Mouse (Mus musculus) hindbrain, postnatal 0 days (tissue): ENCODE results near the gene Six2. TPM values are rescaled to one million over a fixed set of nuclear protein-coding genes. Genes with fewer than 3 reads are reported as not detected.

Experiments
- ATAC-seq: fragments of 200-750 bp; cut with Nextera tagmentation; 2 replicates; pipeline ENCODE4 v1.8.0; 2017; ENCODE audit warnings: mild to moderate bottlenecking, moderate TSS enrichment, moderate library complexity
- DNase-seq: peaks from one replicate; pipeline ENCODE4 v3.0.0-alpha.2; 2015; ENCODE audit warnings: low spot score
- H3K27ac ChIP-seq: fragments of 300-500 bp; sonication (generic); 2 replicates; pipeline ENCODE4 v1.5.1; 2014; ENCODE audit warnings: mild to moderate bottlenecking
- H3K27me3 ChIP-seq: fragments of 300-500 bp; sonication (generic); 2 replicates; pipeline ENCODE4 v1.6.1; 2014; ENCODE audit warnings: low read length, mixed read lengths; ENCODE audit not compliant: insufficient read depth
- H3K36me3 ChIP-seq: fragments of 300-500 bp; sonication (generic); 2 replicates; pipeline ENCODE4 v1.6.1; 2014; ENCODE audit warnings: low read length, mixed read lengths; ENCODE audit not compliant: insufficient read depth
- H3K4me1 ChIP-seq: fragments of 300-500 bp; sonication (generic); 2 replicates; pipeline ENCODE4 v1.6.1; 2014; ENCODE audit warnings: antibody characterized with exemption, low read length, mixed read lengths; ENCODE audit not compliant: insufficient read depth
- H3K4me2 ChIP-seq: fragments of 300-500 bp; sonication (generic); 2 replicates; pipeline ENCODE4 v1.6.1; 2014; ENCODE audit warnings: low read depth, mild to moderate bottlenecking, low read length, moderate library complexity, mixed read lengths
- H3K4me3 ChIP-seq: fragments of 300-500 bp; sonication (generic); 2 replicates; pipeline ENCODE4 v1.5.1; 2014; ENCODE audit warnings: low read length
- H3K9ac ChIP-seq: fragments of 300-500 bp; sonication (generic); replicated peaks from 2 replicates; pipeline ENCODE4 v1.6.1; 2014; ENCODE audit warnings: mild to moderate bottlenecking, low read length, moderate library complexity, mixed read lengths
- H3K9me3 ChIP-seq: fragments of 300-500 bp; sonication (generic); 2 replicates; pipeline ENCODE4 v1.6.1; 2016; ENCODE audit warnings: low read length, mixed read lengths
- CTCF ChIP-seq: IDR thresholded peaks from 2 replicates; pipeline ENCODE4 v1.5.1; 2016; ENCODE audit warnings: antibody characterized with exemption, control low read depth, low read depth
- WGBS: fragments of 180-500 bp; shearing (Covaris S2); extraction: QIAGEN DNeasy Blood & Tissue Kit; methylation state at CpG from one replicate; pipeline ENCODE4 v1.1.7; 2014; 5-methylcytosine and 5-hydroxymethylcytosine counted together
- polyA plus RNA-seq: library from polyadenylated mRNA; unstranded; fragments of >200 nt; fragmentation: Nextera tagmentation; extraction: Ambion mirVana; gene quantifications from 2 replicates; pipeline ENCODE4 v1.2.1, GENCODE M21; 2015
- total RNA-seq: library from RNA; depleted of rRNA; stranded (reverse); fragments of >200 nt; gene quantifications from 2 replicates; pipeline ENCODE4 v1.2.3, GENCODE M21; 2014

Six2 gene
- total and polyA plus RNA-seq, 2 experiments from 2014 or later, result 0.42 to 0.51 TPM

DNA sequence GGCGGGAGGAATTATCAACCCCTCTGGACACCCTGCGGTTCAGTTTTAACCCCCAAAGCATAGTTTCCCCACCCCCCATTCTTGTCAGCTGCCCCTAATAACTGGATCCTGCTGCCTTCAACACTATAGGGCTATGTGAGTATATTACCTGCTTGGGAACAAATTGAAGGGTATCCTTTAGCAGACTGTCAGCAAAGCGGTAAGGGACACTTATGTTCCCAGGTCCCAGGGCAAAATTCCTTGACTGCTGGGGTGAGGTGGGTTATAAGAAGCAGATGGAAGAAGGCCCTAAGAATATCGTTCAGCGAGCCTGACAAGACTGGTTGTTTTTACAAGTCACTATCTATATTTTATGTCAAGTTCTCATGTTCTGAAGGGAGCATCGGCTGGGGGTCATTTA, 6.3 kb downstream of the Six2 start:
- ATAC-seq, result no peak
- no peak overlapping the region for H3K4me2 ChIP-seq
- H3K9ac ChIP-seq, result no peak overlapping the region
- H3K4me3 ChIP-seq, result no peak overlapping the region
- H3K4me1 ChIP-seq, result no peaks in the 10 kb centered on the region; the same call in 1 of the 2 replicates
- no peak for DNase-seq
- H3K36me3 ChIP-seq, result no peaks in the 10 kb centered on the region
- no peak overlapping the region for H3K27ac ChIP-seq
- H3K9me3 ChIP-seq, result no peaks in the 10 kb centered on the region
- WGBS, result 10% methylated on average over 6 of the region's 6 CpGs
- peaks cover 98% of the 10 kb centered on the region for H3K27me3 ChIP-seq
- no peak for TF ChIP-seq CTCF

DNA sequence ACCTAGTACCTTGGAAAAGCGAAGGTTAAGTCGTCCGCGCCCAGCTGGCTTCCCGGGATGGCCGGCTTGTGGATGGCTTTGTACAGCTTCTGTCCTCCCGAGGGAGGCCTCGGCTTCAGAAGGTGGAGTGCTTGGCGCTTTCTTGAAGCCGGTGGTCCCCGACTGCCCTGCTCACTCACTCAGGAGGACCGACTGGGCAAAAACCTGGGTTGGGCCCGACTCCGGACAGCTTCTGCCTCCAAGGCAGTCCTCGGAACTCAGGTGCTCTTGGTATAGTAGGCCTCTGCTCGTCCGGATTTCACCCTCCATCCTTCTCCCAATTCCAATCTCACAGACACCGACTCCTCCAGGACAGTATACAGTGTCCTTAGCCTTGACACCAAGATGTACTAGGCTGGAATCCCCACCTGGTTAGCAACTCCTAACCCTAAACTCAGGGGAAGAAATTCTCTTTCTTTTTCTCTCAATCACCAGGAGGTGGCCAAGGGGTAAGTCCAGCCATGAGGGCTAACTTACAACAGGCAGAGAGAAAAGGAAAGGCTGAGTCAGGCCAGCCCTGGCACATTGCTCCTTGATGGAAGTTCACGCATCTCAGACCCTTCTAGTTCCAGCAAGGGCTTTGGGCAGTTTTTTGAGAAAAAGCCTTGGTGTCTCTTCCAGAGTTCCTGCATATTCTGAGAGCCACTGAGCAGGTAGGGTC, 7.1 kb downstream of the Six2 start:
- Histone ChIP-seq H3K27me3 (peaks cover 98% of the 10 kb centered on the region), H3K9me3 (no peaks in the 10 kb centered on the region), H3K4me1 (no peaks in the 10 kb centered on the region; the same call in 1 of the 2 replicates), H3K4me3 (no peak overlapping the region), H3K9ac (no peak overlapping the region), H3K4me2 (no peak overlapping the region), H3K27ac (no peak overlapping the region), H3K36me3 (no peaks in the 10 kb centered on the region)
- ATAC-seq (no peak), DNase-seq (no peak)
- 5% methylated on average over 19 of the region's 19 CpGs for WGBS
- TF ChIP-seq CTCF, result no peak

DNA sequence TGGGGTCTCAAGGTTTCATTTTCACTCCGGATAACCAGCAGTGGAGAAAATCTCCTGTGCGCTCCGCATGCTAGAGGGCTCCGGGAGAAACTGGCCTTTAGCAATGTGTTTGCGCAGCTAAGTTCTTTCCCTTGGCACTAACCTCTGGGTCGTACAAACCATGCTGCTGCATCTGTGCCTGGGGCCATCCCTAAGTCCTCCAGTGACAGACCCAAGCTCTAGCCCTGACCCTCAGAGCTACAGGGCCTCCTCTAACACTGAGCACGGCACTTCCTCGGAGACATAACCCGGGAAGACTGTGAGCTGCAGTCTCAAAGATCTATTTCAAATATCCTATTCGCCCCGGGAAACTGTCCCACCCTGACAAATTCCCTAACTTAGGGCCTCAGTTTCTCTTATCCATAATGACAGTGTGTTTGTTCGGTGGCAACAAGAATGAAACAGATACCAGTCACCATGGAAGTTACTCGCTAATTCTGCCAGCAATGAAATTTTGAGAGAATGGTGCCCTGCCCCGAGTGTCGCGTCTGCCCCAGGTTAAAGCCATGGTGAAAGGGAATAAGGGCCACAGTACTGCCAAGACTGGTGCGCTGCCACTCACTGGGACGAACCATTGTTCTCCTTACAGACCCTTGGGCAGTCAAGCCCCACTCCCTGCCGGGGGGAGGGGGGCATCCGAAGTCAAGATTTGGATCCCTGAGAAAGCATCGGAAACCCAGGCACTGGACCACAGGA, 7.8 kb downstream of the Six2 start:
- Histone ChIP-seq H3K36me3 (no peaks in the 10 kb centered on the region), H3K9ac (no peak overlapping the region), H3K9me3 (no peaks in the 10 kb centered on the region), H3K4me3 (peak overlapping the region; percentile 18), H3K27ac (no peak overlapping the region), H3K4me2 (peak overlapping the region; percentile 31), H3K4me1 (no peaks in the 10 kb centered on the region; the same call in 1 of the 2 replicates), H3K27me3 (peaks cover 92% of the 10 kb centered on the region)
- ATAC-seq (no peak), DNase-seq (no peak)
- no peak for TF ChIP-seq CTCF
- WGBS, result 2% methylated on average over 21 of the region's 21 CpGs

DNA sequence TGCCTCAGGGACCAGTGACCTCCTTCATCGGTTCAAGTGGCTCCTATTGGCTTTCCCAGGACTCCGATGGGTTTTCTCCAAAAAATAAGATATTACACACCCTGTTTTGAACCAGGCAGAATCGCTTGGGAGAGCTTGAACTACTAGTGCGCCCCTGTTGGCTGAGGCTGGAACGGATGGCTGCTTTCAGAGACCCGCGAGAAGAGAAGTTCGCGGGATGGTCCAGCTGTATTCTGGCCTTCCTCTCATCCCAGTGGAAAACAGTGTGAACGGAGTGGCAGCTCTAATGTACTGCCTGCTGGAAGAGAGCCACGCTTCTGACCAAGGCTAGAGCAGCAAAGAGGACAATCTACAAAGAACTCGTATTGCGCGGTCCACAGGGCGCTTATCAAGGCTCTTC, 8.4 kb downstream of the Six2 start:
- Histone ChIP-seq H3K4me3 (peak overlapping the region; percentile 18), H3K9me3 (no peaks in the 10 kb centered on the region), H3K27me3 (peaks cover 87% of the 10 kb centered on the region), H3K27ac (no peak overlapping the region), H3K4me1 (no peaks in the 10 kb centered on the region; the same call in 1 of the 2 replicates), H3K4me2 (peak overlapping the region; percentile 31), H3K9ac (no peak overlapping the region), H3K36me3 (no peaks in the 10 kb centered on the region)
- peak; percentile 58 for TF ChIP-seq CTCF
- WGBS, result 1% methylated on average over 15 of the region's 15 CpGs
- 0 out of 2 replicates have a peak, but pooled peaks have one; percentile 21 for ATAC-seq
- peak; percentile 42 for DNase-seq

DNA sequence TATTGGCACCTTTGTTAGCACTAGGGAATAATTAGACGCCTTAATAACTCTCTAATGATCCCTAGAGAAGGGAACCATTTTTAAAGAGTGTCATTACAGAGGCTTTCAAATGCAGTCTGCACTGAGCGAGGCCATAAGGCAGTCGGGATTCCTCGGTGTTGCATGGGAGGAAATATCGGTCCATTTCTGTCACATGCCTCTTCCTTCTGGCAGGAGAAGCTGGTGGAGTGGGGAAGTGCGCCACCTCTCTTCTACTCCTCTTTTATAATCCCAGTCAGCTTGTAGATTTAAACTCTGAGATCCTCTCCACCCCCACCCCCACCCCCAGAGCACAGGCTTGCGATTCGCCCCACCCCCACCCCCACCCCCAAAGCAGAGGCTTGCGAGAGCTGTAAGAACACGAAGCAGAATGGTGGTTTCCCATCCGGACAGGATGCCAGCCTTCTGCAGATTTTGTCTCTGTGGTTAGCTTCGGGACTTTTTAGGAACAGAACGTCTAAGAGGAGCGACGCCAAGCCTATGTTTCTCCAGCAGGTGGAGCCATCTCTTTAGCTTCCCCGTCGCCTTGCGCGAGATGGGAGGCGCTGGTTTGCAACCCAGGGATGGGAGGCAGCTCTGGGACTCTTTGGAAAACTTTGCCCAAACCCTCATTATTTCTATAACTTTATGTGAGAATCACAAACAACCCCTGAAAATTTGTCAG, 23.3 kb downstream of the Six2 start:
- no peaks in the 10 kb centered on the region for H3K36me3 ChIP-seq
- H3K4me2 ChIP-seq, result peak overlapping the region; percentile 53
- DNase-seq, result peak; percentile 92
- no peaks in the 10 kb centered on the region for H3K9me3 ChIP-seq
- TF ChIP-seq CTCF, result peak; percentile 84
- no peaks in the 10 kb centered on the region for H3K4me1 ChIP-seq
- 2% methylated on average over 20 of the region's 20 CpGs for WGBS
- no peak overlapping the region for H3K27ac ChIP-seq
- peak overlapping the region; percentile 18 for H3K4me3 ChIP-seq
- no peak overlapping the region; the same call in 1 of the 2 replicates for H3K9ac ChIP-seq
- peaks cover 9% of the 10 kb centered on the region for H3K27me3 ChIP-seq
- ATAC-seq, result peak; percentile 90

DNA sequence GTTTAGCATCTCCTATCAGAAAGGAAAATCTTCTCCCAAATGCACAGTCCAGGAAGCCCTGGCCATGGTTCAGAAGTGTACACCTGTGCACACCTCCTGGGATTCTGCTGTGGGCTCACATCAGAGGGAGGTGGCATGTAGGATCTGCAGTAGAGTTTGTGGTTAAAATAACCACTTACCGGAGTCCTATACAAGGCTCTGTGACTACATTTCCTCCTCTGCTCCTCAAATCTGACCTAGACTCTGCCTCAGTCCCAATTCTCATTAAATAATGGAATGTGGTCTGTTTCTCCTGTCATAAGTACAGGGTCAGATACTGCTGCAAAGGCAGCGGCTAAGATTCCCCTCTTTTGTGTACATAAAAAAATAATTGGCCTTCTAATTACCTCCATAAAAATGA, 23.9 kb downstream of the Six2 start:
- H3K4me2 ChIP-seq, result peak overlapping the region; percentile 53
- H3K27ac ChIP-seq, result no peak overlapping the region
- peaks cover 9% of the 10 kb centered on the region for H3K27me3 ChIP-seq
- H3K9me3 ChIP-seq, result no peaks in the 10 kb centered on the region
- H3K9ac ChIP-seq, result no peak overlapping the region
- DNase-seq (no peak), ATAC-seq (no peak)
- 31% methylated on average over 2 of the region's 2 CpGs for WGBS
- H3K4me3 ChIP-seq, result peak overlapping the region; percentile 18; the same call in 1 of the 2 replicates
- H3K4me1 ChIP-seq, result no peaks in the 10 kb centered on the region
- no peaks in the 10 kb centered on the region for H3K36me3 ChIP-seq
- no peak for TF ChIP-seq CTCF
